Mouse (Mus musculus): Measurements from ENCODE around the gene Ctr9. TPM values are rescaled to one million over a fixed set of nuclear protein-coding genes. Genes with fewer than 3 reads are reported as not detected.

Ctr9 gene
- polyA plus RNA-seq (2015; fragmentation: Nextera tagmentation; extraction: Ambion mirVana): 33.8 and 42.0 TPM in 2 replicates

DNA sequence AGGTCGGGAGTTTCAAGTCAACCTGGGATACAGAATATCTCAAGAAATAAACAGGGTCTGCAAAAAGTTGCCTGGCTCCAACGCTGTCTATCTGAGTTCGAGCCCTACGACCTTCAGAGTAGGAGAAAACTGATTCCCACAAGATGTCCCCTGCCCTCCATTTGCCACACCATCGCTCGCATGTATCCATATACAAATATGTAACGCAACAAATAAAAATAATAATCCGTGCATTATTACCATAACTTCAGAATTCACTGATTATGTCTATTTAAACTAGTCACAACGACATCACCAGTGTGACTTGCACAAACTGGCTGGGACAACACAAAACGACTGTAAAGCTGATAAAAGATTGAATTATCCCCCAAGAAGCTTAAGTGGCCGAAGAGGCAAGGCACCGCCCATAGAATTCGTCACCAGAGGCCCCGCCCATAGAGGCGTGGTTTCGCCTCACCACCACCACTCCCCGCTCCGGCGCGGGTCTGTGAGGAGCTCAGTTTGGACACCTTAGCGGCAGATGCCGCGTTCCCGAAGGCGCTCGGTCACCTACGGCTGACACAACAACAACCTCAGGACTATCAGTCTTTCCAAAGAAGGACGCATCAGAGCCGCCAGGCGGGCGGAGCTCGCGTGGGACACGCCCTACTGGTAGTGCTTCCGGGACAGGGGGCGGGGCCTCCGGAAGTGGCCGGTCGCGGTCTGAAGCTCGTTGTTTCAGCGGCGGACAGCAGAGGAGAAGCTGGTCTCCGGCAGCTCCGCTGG, at the start of gene Ctr9:
Ctr9 (plus strand) TSS at position 671 of the 765 bp plus-strand sequence.
- Histone ChIP-seq H3K36me3 (ENCODE audit: insufficient read depth, low read length) (peaks cover 6% of the 10 kb centered on the region; the same call in 1 of the 2 replicates), H3K27ac (ENCODE audit: low read length) (peak within 1 kb of the TSS; percentile 77), H3K4me2 (replicated peaks; ENCODE audit: low read depth, low read length) (peak within 1 kb of the TSS; percentile 86), H3K4me3 (ENCODE audit: low read depth, low read length) (peak within 1 kb of the TSS; percentile 82), H3K9ac (replicated peaks; ENCODE audit: low read depth) (peak within 1 kb of the TSS; percentile 80), H3K9me3 (ENCODE audit: low read length) (no peaks in the 10 kb centered on the region), H3K27me3 (replicated peaks; ENCODE audit: insufficient read depth, low read length) (no peaks in the 10 kb centered on the region), H3K4me1 (ENCODE audit: insufficient read depth, low read depth, low read length) (peaks cover 5% of the 10 kb centered on the region; the same call in 1 of the 2 replicates)
- DNase-seq (ENCODE audit: low spot score) (peak; percentile 97), ATAC-seq (peak; percentile 97)
- WGBS: 5% methylated on average over 45 of the region's 45 CpGs
- TF ChIP-seq EP300 (IDR thresholded peaks at IDR 0.05) (peak; percentile 58; the same call in 1 of the 2 replicates), CTCF (IDR thresholded peaks at IDR 0.05) (no peak)

DNA sequence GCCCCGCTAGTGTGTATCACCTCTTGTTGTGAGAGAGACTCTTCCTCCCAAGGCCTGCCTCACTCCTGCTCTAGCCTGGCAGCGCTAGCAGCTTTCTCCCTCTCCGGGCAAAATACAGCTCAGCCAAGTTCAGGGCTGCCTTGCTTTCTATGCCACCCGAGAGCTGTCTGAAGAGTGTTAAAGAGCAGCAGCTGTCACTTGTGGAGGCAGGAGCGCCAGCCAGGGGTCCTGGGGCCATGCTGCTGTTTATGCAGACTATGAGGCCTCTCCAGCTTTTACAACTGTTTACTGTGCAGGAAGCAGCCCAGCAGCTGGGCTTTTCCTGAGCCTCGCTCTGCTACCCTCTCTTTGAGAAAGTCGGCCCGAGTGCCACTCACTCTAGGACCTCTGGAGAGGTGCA, 47.7 kb upstream of the Ctr9 start:
- Histone ChIP-seq H3K36me3 (ENCODE audit: insufficient read depth, low read length) (no peaks in the 10 kb centered on the region), H3K4me2 (replicated peaks; ENCODE audit: low read depth, low read length) (0 out of 2 replicates have a peak overlapping the region, but pooled peaks have one; percentile 35), H3K27ac (ENCODE audit: low read length) (peak overlapping the region; percentile 62; the same call in 1 of the 2 replicates), H3K9ac (replicated peaks; ENCODE audit: low read depth) (no peak overlapping the region), H3K9me3 (ENCODE audit: low read length) (no peaks in the 10 kb centered on the region), H3K27me3 (replicated peaks; ENCODE audit: insufficient read depth, low read length) (no peaks in the 10 kb centered on the region), H3K4me3 (ENCODE audit: low read depth, low read length) (no peak overlapping the region), H3K4me1 (ENCODE audit: insufficient read depth, low read depth, low read length) (peaks cover 12% of the 10 kb centered on the region)
- WGBS: 21% methylated on average over 8 of the region's 8 CpGs
- DNase-seq (ENCODE audit: low spot score): peak; percentile 54
- TF ChIP-seq CTCF (IDR thresholded peaks at IDR 0.05): 0 out of 2 replicates have a peak, but pooled peaks have one; percentile 7
- TF ChIP-seq EP300 (IDR thresholded peaks at IDR 0.05): no peak
- ATAC-seq: peak; percentile 66

DNA sequence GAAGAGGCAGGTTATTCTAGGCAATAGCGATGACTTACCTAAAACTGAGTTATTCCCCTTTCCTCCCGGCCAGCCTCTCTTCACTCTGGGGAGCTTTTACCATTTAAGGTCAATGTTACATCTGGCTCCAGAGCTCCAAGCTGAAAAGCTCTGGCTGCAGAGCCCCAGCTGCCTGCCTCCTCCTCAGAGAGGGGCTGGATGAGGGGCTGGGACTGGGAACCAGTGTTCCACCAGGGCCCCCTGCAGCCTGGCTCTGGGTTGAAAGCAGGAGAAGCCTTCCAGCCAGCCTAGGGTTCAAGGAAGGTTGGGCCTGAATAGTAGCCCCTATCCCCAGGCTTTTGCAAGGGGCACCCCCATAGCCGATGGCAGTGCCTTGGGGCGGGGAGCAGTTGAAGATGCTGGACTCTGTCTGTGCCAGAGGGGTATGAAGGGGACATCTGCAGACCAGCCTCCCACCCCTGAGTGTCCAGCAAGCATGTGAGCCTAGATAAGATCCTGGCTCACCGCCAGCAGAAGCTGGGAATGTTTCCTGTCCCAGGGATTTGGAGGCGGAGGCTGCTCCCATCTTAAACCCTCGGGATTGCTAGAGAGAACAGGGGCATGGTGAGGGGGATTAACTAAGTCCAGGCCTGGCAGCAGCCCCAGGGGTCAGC, 46.6 kb upstream of the Ctr9 start, which contains the start of gene Mrvi1:
Mrvi1 (minus strand) TSS at position 409 of the 653 bp plus-strand sequence.
- peak within 1 kb of the TSS; percentile 62 for H3K27ac ChIP-seq (ENCODE audit: low read length)
- peak within 1 kb of the TSS; percentile 35 for H3K4me2 ChIP-seq (replicated peaks; ENCODE audit: low read depth, low read length)
- WGBS: 28% methylated on average over 7 of the region's 7 CpGs
- H3K36me3 ChIP-seq (ENCODE audit: insufficient read depth, low read length): no peaks in the 10 kb centered on the region
- DNase-seq (ENCODE audit: low spot score): peak; percentile 61
- no peaks in the 10 kb centered on the region for H3K9me3 ChIP-seq (ENCODE audit: low read length)
- H3K4me3 ChIP-seq (ENCODE audit: low read depth, low read length): no peak within 1 kb of the TSS; the same call in 1 of the 2 replicates
- peaks cover 12% of the 10 kb centered on the region for H3K4me1 ChIP-seq (ENCODE audit: insufficient read depth, low read depth, low read length)
- TF ChIP-seq CTCF (IDR thresholded peaks at IDR 0.05) (no peak), EP300 (IDR thresholded peaks at IDR 0.05) (no peak)
- H3K9ac ChIP-seq (replicated peaks; ENCODE audit: low read depth): no peak within 1 kb of the TSS
- peak; percentile 55 for ATAC-seq
- H3K27me3 ChIP-seq (replicated peaks; ENCODE audit: insufficient read depth, low read length): no peaks in the 10 kb centered on the region

DNA sequence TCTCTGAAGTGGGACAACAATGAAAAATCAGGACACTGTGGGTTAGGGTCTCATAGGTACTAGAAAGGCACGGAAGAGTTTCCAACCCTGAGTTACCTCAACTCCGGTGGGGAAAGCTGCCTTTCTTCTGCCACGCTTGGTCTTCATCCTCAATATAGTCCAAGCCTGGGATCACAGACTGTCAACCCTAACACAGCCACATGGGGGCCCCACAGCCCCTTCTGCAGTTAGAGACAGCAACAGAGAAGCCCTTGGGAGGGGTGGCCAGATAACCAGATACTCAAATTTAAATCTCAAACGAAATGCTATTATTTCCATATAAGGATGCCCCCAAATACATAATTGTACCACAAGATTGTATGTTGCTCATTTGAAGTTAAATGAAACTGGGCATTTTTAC, 46.0 kb upstream of the Ctr9 start:
- Histone ChIP-seq H3K4me2 (replicated peaks; ENCODE audit: low read depth, low read length) (0 out of 2 replicates have a peak overlapping the region, but pooled peaks have one; percentile 35), H3K27ac (ENCODE audit: low read length) (no peak overlapping the region), H3K9ac (replicated peaks; ENCODE audit: low read depth) (no peak overlapping the region), H3K4me3 (ENCODE audit: low read depth, low read length) (no peak overlapping the region), H3K36me3 (ENCODE audit: insufficient read depth, low read length) (no peaks in the 10 kb centered on the region), H3K4me1 (ENCODE audit: insufficient read depth, low read depth, low read length) (peaks cover 12% of the 10 kb centered on the region), H3K27me3 (replicated peaks; ENCODE audit: insufficient read depth, low read length) (no peaks in the 10 kb centered on the region), H3K9me3 (ENCODE audit: low read length) (no peaks in the 10 kb centered on the region)
- ATAC-seq: peak; percentile 52; the same call in 1 of the 2 replicates
- TF ChIP-seq CTCF (IDR thresholded peaks at IDR 0.05) (peak; percentile 75), EP300 (IDR thresholded peaks at IDR 0.05) (no peak)
- peak; percentile 55 for DNase-seq (ENCODE audit: low spot score)
- WGBS: 37% methylated on average over 4 of the region's 4 CpGs

DNA sequence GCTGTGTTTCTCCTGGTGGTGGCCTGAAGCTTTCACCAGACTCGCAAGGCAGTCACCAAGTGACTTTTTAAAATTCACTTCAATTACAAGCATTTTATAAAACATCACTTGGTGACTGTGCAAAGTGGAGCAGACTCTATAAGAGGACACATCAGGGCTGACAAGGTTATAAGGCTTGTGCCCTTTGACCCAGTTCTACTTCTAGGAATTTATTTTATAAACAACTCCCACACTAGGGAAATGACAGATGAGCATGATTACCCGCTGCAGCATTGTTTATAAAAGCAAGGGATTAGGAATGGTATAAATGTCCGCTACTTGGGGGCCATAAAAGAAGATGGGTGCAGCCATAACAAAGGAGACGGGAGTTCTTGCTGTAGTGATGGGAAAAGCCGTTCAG, 45.1 kb upstream of the Ctr9 start:
- ATAC-seq (0 out of 2 replicates have a peak, but pooled peaks have one; percentile 13), DNase-seq (ENCODE audit: low spot score) (peak; percentile 49)
- no peak overlapping the region for H3K4me2 ChIP-seq (replicated peaks; ENCODE audit: low read depth, low read length)
- H3K27ac ChIP-seq (ENCODE audit: low read length): no peak overlapping the region
- no peaks in the 10 kb centered on the region for H3K9me3 ChIP-seq (ENCODE audit: low read length)
- H3K9ac ChIP-seq (replicated peaks; ENCODE audit: low read depth): no peak overlapping the region
- TF ChIP-seq CTCF (IDR thresholded peaks at IDR 0.05) (no peak), EP300 (IDR thresholded peaks at IDR 0.05) (peak; percentile 70)
- no peaks in the 10 kb centered on the region for H3K27me3 ChIP-seq (replicated peaks; ENCODE audit: insufficient read depth, low read length)
- no peaks in the 10 kb centered on the region for H3K36me3 ChIP-seq (ENCODE audit: insufficient read depth, low read length)
- H3K4me1 ChIP-seq (ENCODE audit: insufficient read depth, low read depth, low read length): peaks cover 12% of the 10 kb centered on the region
- WGBS: 43% methylated on average over 5 of the region's 5 CpGs
- H3K4me3 ChIP-seq (ENCODE audit: low read depth, low read length): no peak overlapping the region

All from lung, postnatal 0 days (tissue).